Mouse (Mus musculus): Measurements from ENCODE around the gene Zhx3. TPM values are rescaled to one million over a fixed set of nuclear protein-coding genes. Genes with fewer than 3 reads are reported as not detected.

Zhx3 gene
- polyA plus RNA-seq (2014; fragmentation: Nextera tagmentation; extraction: Ambion mirVana): 10.6 and 11.1 TPM in 2 replicates

GRCm38 (mm10) chr2:160872890-160873382 is at the start of gene Zhx3:
Gene Zhx3, minus strand, starts transcription at chr2:160872998.
- Histone ChIP-seq H3K4me1 (ENCODE audit: control insufficient read depth, insufficient read depth, low read length) (peaks cover 4% of the 10 kb centered on the region; the same call in 1 of the 2 replicates), H3K4me3 (ENCODE audit: low read depth, low read length) (peak within 1 kb of the TSS; percentile 98), H3K36me3 (ENCODE audit: control insufficient read depth, insufficient read depth, low read length) (no peaks in the 10 kb centered on the region), H3K9me3 (ENCODE audit: control insufficient read depth, low read length) (no peaks in the 10 kb centered on the region), H3K4me2 (ENCODE audit: low read depth, low read length) (peak within 1 kb of the TSS; percentile 68), H3K27ac (replicated peaks; ENCODE audit: low read depth, low read length) (peak within 1 kb of the TSS; percentile 98), H3K27me3 (replicated peaks; ENCODE audit: control insufficient read depth, insufficient read depth, low read length) (no peaks in the 10 kb centered on the region), H3K9ac (ENCODE audit: low read depth, low read length) (peak within 1 kb of the TSS; percentile 99)
- WGBS: 1% methylated on average over 18 of the region's 48 CpGs
- ATAC-seq (ENCODE audit: low read depth) (peak; percentile 98), DNase-seq (ENCODE audit: low spot score) (peak; percentile 95)

- H3K4me2 ChIP-seq (ENCODE audit: low read depth, low read length): 0 out of 2 replicates have a peak overlapping the region, but pooled peaks have one; percentile 4
- H3K36me3 ChIP-seq (ENCODE audit: control insufficient read depth, insufficient read depth, low read length): no peaks in the 10 kb centered on the region
- 49% methylated on average over 7 of the region's 7 CpGs for whole genome bisulfite sequencing
- no peaks in the 10 kb centered on the region for H3K9me3 ChIP-seq (ENCODE audit: control insufficient read depth, low read length)
- no peak for DNase-seq (ENCODE audit: low spot score)
- ATAC-seq (ENCODE audit: low read depth): 0 out of 2 replicates have a peak, but pooled peaks have one; percentile 19
- no peak overlapping the region for H3K4me3 ChIP-seq (ENCODE audit: low read depth, low read length)
- no peak overlapping the region for H3K27ac ChIP-seq (replicated peaks; ENCODE audit: low read depth, low read length)
- H3K4me1 ChIP-seq (ENCODE audit: control insufficient read depth, insufficient read depth, low read length): peaks cover 17% of the 10 kb centered on the region
- no peak overlapping the region for H3K9ac ChIP-seq (ENCODE audit: low read depth, low read length)
- no peaks in the 10 kb centered on the region for H3K27me3 ChIP-seq (replicated peaks; ENCODE audit: control insufficient read depth, insufficient read depth, low read length)
Observed at GRCm38 (mm10) chr2:160921285-160921684, 48.5 kb upstream of the Zhx3 start.

GRCm38 (mm10) chr2:160918930-160919215 is 46.1 kb upstream of the Zhx3 start:
- Histone ChIP-seq H3K27ac (replicated peaks; ENCODE audit: low read depth, low read length) (no peak overlapping the region), H3K4me3 (ENCODE audit: low read depth, low read length) (no peak overlapping the region), H3K36me3 (ENCODE audit: control insufficient read depth, insufficient read depth, low read length) (no peaks in the 10 kb centered on the region), H3K9ac (ENCODE audit: low read depth, low read length) (no peak overlapping the region), H3K27me3 (replicated peaks; ENCODE audit: control insufficient read depth, insufficient read depth, low read length) (no peaks in the 10 kb centered on the region), H3K4me1 (ENCODE audit: control insufficient read depth, insufficient read depth, low read length) (peaks cover 7% of the 10 kb centered on the region), H3K9me3 (ENCODE audit: control insufficient read depth, low read length) (no peaks in the 10 kb centered on the region), H3K4me2 (ENCODE audit: low read depth, low read length) (no peak overlapping the region)
- ATAC-seq (ENCODE audit: low read depth) (no peak), DNase-seq (ENCODE audit: low spot score) (no peak)
- WGBS: 73% methylated on average over 2 of the region's 2 CpGs

- 69% methylated on average over 8 of the region's 8 CpGs for WGBS
- no peaks in the 10 kb centered on the region for H3K27me3 ChIP-seq (replicated peaks; ENCODE audit: control insufficient read depth, insufficient read depth, low read length)
- H3K4me2 ChIP-seq (ENCODE audit: low read depth, low read length): no peak overlapping the region
- ATAC-seq (ENCODE audit: low read depth) (no peak), DNase-seq (ENCODE audit: low spot score) (no peak)
- H3K4me3 ChIP-seq (ENCODE audit: low read depth, low read length): no peak overlapping the region
- no peaks in the 10 kb centered on the region for H3K36me3 ChIP-seq (ENCODE audit: control insufficient read depth, insufficient read depth, low read length)
- no peak overlapping the region for H3K27ac ChIP-seq (replicated peaks; ENCODE audit: low read depth, low read length)
- peaks cover 7% of the 10 kb centered on the region for H3K4me1 ChIP-seq (ENCODE audit: control insufficient read depth, insufficient read depth, low read length)
- H3K9ac ChIP-seq (ENCODE audit: low read depth, low read length): no peak overlapping the region
- no peaks in the 10 kb centered on the region for H3K9me3 ChIP-seq (ENCODE audit: control insufficient read depth, low read length)
Observed at GRCm38 (mm10) chr2:160918154-160918929, 45.5 kb upstream of the Zhx3 start.

- no peaks in the 10 kb centered on the region for H3K27me3 ChIP-seq (replicated peaks; ENCODE audit: control insufficient read depth, insufficient read depth, low read length)
- H3K4me1 ChIP-seq (ENCODE audit: control insufficient read depth, insufficient read depth, low read length): peaks cover 7% of the 10 kb centered on the region
- DNase-seq (ENCODE audit: low spot score): no peak
- WGBS: 82% methylated on average over 3 of the region's 3 CpGs
- no peak for ATAC-seq (ENCODE audit: low read depth)
- no peak overlapping the region for H3K4me2 ChIP-seq (ENCODE audit: low read depth, low read length)
- no peak overlapping the region for H3K27ac ChIP-seq (replicated peaks; ENCODE audit: low read depth, low read length)
- H3K36me3 ChIP-seq (ENCODE audit: control insufficient read depth, insufficient read depth, low read length): no peaks in the 10 kb centered on the region
- H3K9ac ChIP-seq (ENCODE audit: low read depth, low read length): no peak overlapping the region
- no peak overlapping the region for H3K4me3 ChIP-seq (ENCODE audit: low read depth, low read length)
- H3K9me3 ChIP-seq (ENCODE audit: control insufficient read depth, low read length): no peaks in the 10 kb centered on the region
Observed at GRCm38 (mm10) chr2:160917313-160917712, 44.5 kb upstream of the Zhx3 start.

- H3K4me1 ChIP-seq (ENCODE audit: control insufficient read depth, insufficient read depth, low read length): peaks cover 8% of the 10 kb centered on the region
- ATAC-seq (ENCODE audit: low read depth) (no peak), DNase-seq (ENCODE audit: low spot score) (peak; percentile 71)
- H3K4me3 ChIP-seq (ENCODE audit: low read depth, low read length): no peak overlapping the region
- peak overlapping the region; percentile 39 for H3K27ac ChIP-seq (replicated peaks; ENCODE audit: low read depth, low read length)
- H3K4me2 ChIP-seq (ENCODE audit: low read depth, low read length): no peak overlapping the region
- H3K9ac ChIP-seq (ENCODE audit: low read depth, low read length): no peak overlapping the region
- H3K9me3 ChIP-seq (ENCODE audit: control insufficient read depth, low read length): no peaks in the 10 kb centered on the region
- H3K36me3 ChIP-seq (ENCODE audit: control insufficient read depth, insufficient read depth, low read length): no peaks in the 10 kb centered on the region
- WGBS: 73% methylated on average over 8 of the region's 8 CpGs
- peaks cover 5% of the 10 kb centered on the region; the same call in 1 of the 2 replicates for H3K27me3 ChIP-seq (replicated peaks; ENCODE audit: control insufficient read depth, insufficient read depth, low read length)
Observed at GRCm38 (mm10) chr2:160916714-160917113, 43.9 kb upstream of the Zhx3 start.

GRCm38 (mm10) chr2:160915821-160916610 is 43.2 kb upstream of the Zhx3 start:
- peak overlapping the region; percentile 39 for H3K27ac ChIP-seq (replicated peaks; ENCODE audit: low read depth, low read length)

GRCm38 (mm10) chr2:160914656-160915055 is 41.9 kb upstream of the Zhx3 start:
- Histone ChIP-seq H3K4me1 (ENCODE audit: control insufficient read depth, insufficient read depth, low read length) (peaks cover 17% of the 10 kb centered on the region), H3K27ac (replicated peaks; ENCODE audit: low read depth, low read length) (no peak overlapping the region), H3K27me3 (replicated peaks; ENCODE audit: control insufficient read depth, insufficient read depth, low read length) (peaks cover 23% of the 10 kb centered on the region), H3K9ac (ENCODE audit: low read depth, low read length) (no peak overlapping the region), H3K4me3 (ENCODE audit: low read depth, low read length) (no peak overlapping the region), H3K4me2 (ENCODE audit: low read depth, low read length) (no peak overlapping the region), H3K9me3 (ENCODE audit: control insufficient read depth, low read length) (no peaks in the 10 kb centered on the region), H3K36me3 (ENCODE audit: control insufficient read depth, insufficient read depth, low read length) (no peaks in the 10 kb centered on the region)
- ATAC-seq (ENCODE audit: low read depth) (no peak), DNase-seq (ENCODE audit: low spot score) (no peak)
- WGBS: 81% methylated on average over 9 of the region's 9 CpGs

More at GRCm38 (mm10) chr2:160915821-160916610, 43.2 kb upstream of the Zhx3 start:
- no peaks in the 10 kb centered on the region for H3K36me3 ChIP-seq (ENCODE audit: control insufficient read depth, insufficient read depth, low read length)
- peaks cover 15% of the 10 kb centered on the region for H3K4me1 ChIP-seq (ENCODE audit: control insufficient read depth, insufficient read depth, low read length)
- ATAC-seq (ENCODE audit: low read depth): no peak
- no peaks in the 10 kb centered on the region for H3K9me3 ChIP-seq (ENCODE audit: control insufficient read depth, low read length)
- DNase-seq (ENCODE audit: low spot score): peak; percentile 41
- no peak overlapping the region for H3K9ac ChIP-seq (ENCODE audit: low read depth, low read length)
- 56% methylated on average over 13 of the region's 13 CpGs for WGBS
- no peak overlapping the region for H3K4me2 ChIP-seq (ENCODE audit: low read depth, low read length)
- no peak overlapping the region for H3K4me3 ChIP-seq (ENCODE audit: low read depth, low read length)
- H3K27me3 ChIP-seq (replicated peaks; ENCODE audit: control insufficient read depth, insufficient read depth, low read length): peaks cover 11% of the 10 kb centered on the region; the same call in 1 of the 2 replicates
